Mouse (Mus musculus): ENCODE results near the gene Tigar. TPM values are rescaled to one million over a fixed set of nuclear protein-coding genes. Genes with fewer than 3 reads are reported as not detected.

Gene Tigar
- 10 to 100 TPM; 13.5 to 13.7 TPM for total RNA-seq (2021)
- long read RNA-seq, experiment 1, transcript Tigar-201 (6 exons, 3,651 nt) = major isoform, 6 of 16 reads
- long read RNA-seq, experiment 1, partial matches to known transcripts = 0 of 16 reads
- long read RNA-seq, experiment 1, other reads (novel, unspliced or antisense) = 10 of 16 reads
- long read RNA-seq, experiment 2, transcript Tigar-201 (6 exons, 3,651 nt) = major isoform, 5 of 12 reads
- long read RNA-seq, experiment 2, partial matches to known transcripts = 0 of 12 reads
- long read RNA-seq, experiment 2, other reads (novel, unspliced or antisense) = 7 of 12 reads

DNA sequence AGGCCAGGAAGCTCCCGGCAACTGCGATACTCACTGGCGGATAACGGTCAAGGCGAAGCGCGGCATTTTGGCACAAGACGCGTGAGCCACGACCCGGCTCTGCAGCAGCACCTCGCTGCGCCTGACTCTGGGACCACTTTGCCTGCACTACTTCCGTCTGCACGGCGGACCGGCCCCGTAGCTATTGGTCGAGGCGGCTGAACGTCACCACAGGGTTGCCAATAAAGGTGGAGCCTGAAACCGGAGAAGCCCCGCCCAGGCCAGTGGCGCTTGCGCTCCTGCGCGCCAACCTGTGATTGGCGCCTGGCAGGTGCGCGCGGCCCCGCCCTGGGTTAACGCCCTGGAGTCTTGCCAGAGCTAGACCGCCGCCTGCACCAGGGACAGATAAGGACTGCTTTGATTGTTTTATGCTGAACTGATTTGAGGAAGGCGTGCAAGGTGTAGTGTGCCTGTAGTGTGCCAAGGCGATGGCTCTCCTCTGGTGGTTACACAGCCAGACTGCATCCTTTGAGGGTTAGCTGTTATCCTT lies at the start of gene Tigar:
TSS of gene Tigar (minus strand) at position 156 of the 529 bp plus-strand sequence.
- DNase-seq (ENCODE audit: low spot score in 2 of 2) = peak; percentile 73 to 86

DNA sequence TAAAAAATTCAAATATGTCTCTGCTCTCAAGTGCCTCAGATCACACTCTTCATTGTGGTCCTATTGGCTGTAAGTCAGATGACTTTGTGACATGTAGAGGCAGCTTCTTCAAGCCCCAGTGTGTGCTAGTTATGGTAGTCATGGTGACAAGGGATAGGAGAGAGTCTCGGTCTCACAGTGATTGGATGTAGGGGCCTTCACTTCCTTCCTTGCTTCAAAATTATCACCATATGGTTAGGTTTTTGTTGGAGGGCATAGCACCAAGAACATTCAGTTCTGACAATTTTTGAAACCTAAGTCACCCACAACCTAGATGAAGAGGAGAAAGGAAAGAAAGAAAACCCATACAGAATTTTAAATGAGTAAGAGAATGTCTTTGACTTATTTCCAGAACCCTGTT lies 48.0 kb upstream of the Tigar start:
- no peak for DNase-seq (ENCODE audit: low spot score in 2 of 2)

DNA sequence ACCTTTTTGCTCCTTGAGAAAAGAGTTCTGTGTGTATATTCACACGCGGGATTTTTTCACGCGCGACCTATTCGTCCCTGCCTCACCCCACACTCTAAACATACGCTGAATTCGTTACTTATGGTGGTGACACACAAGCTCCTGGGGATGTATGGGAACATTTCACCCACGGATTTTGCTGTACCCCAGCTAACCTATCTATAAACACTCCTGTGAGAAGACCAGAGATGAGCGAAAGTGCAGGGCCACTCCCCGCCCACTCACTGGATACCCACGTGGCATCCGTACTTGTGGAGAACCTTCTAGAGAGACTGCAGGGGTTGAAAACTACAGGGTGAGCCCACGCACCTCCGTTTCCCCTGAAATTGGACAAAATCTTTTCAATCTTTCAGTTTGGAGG lies 46.1 kb upstream of the Tigar start:
- no peak for DNase-seq (ENCODE audit: low spot score in 2 of 2)

DNA sequence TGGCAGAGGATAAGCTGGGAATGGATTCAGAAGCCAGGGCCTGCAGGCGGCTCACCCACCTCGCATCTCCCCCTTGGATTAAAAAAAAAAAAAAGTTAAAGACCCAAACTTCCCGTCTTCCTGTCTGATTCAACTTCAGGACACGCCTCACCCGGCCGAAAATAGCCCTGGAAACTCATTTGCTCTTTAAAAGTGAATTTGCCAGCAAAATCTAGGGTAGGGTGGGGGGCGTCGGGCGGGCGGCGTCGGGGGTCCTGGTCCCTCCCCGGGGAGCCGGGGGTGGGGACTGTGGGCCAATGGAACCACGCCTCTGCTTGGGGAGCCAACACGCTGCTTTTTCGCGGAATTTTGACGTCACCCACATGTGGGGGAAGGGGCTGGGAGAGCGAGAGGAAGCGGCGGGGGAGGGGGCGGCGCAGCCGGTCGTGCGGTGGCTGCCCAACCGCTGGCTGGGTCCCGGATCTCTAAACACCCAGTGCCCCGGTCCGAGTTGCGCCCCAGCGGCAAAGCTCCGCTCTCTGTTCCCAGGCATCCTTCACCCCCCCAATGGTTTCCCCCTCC lies 45.4 kb upstream of the Tigar start:
- DNase-seq (ENCODE audit: low spot score in 2 of 2) = peak in 1 of 2 experiments; percentile 45

DNA sequence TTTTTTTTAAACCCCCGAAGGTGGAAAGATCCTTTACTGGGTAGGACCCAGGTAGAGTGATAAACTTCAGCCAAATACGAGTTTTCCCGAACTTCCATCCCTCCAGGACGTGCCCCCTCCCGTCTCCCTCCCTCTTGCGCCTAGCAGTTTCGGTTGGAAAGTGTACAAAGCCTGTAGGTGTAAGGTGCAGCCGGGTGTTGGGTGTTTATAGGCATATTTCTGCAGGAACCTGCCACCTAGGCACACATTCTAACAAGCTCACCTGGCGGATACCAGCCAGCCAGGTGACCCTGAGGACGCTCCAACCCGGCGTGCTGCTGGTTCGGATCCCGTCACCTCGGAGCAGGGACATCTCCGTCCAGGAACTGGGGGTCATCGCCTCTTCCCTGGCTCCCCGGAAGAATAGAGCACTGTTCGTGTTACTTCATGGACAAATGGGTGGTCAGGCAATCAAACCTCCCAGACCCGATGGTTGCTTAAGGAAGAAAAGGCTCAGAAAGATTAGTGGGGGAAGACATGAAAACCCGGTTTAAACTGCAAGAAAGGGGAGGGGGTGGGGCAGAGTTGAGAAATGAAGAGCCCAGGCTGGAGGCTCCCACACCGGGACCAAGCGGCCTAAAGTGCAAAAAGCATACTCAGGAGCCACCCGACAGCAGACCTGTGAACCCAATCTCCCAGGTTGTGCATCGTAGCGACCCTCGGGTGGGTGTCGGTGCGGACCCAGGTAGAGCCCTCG lies 44.8 kb upstream of the Tigar start:
- no peak for DNase-seq (ENCODE audit: low spot score in 2 of 2)

DNA sequence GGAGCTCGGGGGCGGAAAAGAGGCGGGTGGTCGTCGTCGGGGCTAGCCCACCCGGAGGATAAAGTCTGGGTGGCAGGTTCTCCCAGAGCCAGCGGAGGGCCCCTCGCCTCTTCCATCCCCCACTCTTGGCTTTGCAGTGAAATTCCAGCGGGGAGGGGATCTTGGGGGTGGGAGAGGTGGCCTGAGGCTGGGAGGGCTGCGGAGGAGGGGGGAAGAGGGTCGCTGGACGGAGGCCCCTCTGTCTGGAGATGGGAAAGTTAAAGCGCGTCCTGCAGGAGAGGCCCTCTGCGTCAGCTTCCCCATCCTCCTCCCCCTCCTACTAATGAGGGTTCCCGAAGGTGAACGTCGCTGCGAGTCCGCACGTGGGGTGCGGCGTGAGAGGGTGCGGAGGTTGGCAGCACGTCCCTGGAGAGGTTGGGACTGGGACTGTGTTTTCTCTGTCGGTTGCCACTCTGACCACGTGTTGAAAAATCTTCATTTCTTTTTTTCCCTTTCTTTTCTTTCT lies 44.0 kb upstream of the Tigar start:
- peak in 1 of 2 experiments; percentile 17 for DNase-seq (ENCODE audit: low spot score in 2 of 2)

DNA sequence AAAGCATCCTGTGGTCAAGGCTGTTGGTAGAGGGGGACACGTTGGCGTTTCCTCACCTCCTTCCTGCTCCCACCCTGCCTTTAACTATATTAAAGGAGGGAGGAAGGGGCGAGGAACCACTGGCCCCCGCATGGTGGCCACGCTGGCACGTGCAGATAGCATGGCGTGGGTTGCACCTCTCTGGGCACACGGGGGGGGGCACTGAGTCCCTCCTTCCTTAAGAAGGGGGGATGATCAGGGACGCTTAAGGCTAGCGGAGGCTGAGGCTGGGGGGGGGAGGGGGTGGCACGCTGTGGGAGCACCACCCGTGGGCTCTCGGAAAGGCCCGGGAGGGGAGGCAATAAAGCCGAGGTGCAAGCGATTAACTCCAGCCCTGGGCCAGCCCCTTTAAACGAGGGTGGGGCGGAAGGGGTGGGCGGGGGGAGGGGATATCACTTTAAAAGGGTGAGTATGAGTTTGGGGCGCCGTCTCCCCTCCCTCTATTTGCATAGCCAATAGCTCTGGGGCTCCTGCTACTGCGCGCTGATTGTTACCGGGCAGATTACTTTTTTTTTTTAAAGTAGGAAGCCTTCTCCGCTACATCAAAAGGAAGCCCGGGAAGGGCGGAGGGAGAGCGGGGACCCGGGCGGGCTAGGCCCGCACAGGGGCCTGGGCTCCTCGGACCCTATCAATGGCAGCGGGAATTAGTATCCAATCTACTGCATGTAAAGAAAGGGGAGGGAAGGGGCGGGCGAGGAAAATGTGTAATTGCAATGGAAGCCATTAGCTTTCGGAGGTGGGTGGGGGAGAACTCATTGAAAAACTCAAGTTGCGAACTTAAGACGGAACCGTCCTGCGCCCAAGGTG lies 43.0 kb upstream of the Tigar start, which contains the start of gene Ccnd2:
TSS of gene Ccnd2 (minus strand) at position 88 of the 846 bp plus-strand sequence.
- peak in 1 of 2 experiments; percentile 50 for DNase-seq (ENCODE audit: low spot score in 2 of 2)

DNA sequence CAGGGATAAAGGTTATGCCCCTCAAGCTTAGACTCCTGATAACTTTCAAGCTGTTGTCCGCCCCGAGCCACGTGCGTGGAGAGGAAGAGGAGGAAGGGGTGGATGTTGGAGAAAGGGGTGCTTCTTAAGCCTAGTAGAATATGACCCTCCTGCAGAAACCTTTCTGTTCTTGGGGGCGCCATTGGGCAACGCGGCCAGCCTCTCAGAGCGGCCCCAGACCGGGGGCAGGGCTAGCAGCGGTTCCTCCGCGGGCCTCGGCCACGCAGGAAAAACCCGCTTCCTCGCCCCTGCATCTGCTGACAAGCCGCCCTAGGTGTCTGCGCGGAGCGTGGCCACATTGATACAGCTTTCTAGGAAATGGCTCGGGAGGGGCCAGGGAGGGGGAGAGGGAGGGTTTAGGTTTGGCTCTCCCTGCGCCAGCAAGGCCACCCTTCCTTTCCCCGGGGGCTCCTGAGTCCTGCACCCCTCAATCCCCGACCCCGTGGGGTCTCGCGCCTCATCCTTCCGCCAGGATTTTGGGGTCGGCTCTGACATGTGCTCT lies 42.3 kb upstream of the Tigar start:
- DNase-seq (ENCODE audit: low spot score in 2 of 2) = peak in 1 of 2 experiments; percentile 24

DNA sequence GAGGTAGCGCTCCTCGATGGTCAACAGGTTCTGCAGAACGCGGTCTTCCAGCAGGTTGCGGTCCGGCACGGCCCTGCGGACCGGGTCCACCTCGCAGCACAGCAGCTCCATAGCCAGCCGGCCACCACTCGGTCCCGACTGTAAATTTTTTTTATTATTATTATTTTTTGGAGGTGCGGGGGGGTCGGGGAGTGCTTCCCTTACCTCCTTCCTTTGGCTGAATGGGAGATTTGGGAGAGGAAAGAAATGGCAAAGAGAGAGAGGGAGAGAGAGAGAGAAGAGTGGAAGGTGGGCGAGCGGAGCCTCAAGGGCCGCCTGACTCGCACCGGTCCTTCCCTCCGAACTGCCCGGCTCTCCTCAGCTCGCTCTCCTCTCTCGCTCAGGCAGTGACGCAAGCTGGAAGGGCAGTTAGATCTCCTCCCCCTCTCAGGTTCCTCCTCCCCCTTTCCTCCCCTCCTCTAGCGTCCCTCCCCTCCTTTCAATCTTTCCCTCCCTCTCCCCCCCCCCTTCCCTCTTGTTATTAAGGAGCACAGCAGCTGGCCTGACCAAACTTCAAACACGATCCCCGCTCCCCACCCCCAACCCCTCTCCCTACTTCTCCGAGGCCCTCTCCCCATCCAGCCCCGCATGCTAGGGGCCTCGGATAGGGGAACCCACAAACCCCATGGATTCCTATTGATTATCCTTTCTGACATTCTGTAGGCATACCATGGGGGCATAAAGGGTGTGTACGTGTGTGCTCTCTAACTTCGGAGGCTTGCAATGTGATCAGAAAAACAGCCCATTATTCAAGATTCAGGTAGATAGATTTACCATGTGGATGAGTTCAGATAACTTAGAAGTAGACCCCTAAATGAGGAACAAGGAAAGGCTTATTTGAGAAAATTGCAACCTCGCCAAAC lies 41.6 kb upstream of the Tigar start:
- DNase-seq (ENCODE audit: low spot score in 2 of 2) = peak; percentile 37 to 39

DNA sequence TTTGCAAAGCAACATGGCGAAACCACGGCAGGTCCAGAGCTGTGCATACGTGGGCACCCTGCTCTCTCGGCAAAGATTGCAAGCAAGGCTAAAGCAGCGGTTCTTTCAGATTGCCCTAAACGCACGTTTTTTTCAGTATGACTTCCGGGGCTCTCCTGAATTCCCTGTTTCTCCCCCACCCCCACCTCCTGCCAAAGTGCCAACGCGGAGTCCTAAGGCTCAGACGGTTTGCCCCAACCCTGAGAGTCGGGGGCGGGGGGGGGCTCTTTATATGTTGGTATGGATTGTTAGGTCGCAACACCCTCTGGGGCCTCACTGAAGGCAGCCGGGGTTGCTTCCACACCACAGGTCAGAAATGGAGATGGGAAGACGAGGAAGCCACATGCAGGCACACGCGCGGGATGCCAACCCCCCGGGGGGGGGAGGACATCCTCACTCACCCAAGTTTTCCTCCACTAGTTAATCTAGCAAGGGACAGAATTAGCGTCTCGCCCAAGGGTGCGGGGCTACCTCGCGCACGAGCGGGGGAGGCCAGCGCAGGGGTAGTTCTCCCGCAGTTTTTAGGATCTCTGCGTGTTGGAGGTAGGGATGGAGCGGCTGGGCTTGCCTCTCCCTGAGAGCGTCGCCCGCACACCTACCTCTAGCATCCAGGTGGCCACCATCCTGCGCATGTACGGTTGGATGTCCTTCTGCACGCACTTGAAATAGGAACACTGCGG lies 40.7 kb upstream of the Tigar start:
- DNase-seq (ENCODE audit: low spot score in 2 of 2) = peak in 1 of 2 experiments; percentile 9

DNA sequence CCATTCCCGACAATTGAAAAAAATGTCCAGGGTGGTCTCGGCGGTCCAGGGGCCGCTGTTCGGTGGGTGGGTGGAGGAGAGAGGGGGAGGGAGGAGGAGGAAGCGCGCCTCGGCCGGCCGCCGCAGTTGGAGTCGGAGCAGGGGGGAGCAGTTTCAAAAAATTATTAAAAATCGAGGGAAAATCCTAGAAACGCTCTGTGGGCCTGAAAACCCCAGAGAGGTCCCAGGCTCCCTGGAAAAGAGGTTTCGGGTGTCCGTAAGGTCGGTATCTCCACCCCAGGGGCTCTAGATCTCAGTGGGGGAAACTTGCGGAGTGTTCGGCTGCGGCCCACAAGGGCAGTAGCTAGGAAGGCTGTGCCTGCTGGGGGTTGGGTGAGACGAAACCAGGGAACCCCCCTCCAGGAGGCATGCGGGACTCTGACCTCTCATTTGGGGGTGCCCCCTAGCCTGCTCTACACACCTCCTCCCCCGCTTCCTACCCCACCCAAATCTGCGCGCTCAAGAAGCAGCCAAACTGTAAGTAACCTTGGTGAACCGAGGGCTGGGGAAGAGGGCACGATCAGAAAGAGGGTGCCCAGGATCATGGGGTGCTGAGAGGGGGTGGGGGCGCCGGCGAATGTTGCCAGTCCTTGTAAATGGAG lies 40.1 kb upstream of the Tigar start:
- DNase-seq (ENCODE audit: low spot score in 2 of 2) = peak in 1 of 2 experiments; percentile 19

DNA sequence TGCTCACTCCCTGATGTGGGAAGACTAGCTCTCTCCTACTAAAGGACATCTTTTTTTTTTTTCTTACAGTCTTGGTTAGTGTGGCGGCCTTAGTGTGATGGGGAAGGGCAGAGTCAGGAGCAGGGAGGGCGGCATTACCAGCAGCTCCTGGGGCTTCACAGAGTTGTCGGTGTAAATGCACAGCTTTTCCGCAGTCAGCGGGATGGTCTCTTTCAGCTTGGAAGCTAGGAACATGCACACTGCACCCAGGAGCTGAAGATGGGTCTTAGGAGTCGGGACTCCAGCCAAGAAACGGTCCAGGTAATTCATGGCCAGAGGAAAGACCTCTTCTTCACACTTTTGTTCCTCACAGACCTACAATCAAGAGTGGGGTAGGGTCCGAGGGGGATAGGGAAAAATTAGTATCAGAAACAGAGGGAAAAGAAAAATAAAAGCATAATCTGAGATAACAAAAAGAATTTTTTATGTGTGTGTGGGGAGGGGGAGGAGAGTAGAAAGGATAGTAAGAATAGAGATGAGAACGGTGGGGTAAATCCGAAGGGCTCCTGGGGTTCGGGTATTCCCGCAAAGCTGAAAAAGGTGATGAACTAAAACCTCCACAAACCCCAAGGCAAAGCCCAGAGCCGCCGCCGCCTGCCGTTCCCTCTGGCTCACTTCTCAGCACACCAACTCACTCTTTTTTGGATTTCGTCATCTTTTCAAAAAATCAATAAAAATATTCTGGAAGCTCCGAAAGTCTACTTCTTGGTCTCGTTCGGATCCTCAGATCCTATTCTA lies 39.4 kb upstream of the Tigar start:
- no peak for DNase-seq (ENCODE audit: low spot score in 2 of 2)

DNA sequence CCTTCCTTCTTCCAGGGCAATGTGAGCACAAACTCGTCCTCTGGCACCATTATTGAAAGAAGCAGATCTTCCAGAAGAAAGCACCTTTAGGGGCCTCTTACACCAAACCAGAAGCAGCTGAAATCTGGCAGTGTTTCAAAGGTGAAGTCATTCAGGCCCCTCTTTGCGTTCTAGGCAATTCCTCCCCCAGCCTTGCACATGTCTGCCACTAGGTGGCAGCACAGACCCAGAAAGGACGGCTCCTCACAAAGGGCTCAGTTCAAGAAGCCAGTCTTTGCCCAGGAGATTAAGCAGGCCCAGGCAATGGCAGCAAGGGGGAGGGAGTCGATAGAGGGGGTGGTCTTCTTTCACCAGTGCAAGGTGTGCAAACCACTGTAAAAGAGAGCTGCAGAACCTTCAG lies 38.3 kb upstream of the Tigar start:
- peak; percentile 66 to 74 for DNase-seq (ENCODE audit: low spot score in 2 of 2)

DNA sequence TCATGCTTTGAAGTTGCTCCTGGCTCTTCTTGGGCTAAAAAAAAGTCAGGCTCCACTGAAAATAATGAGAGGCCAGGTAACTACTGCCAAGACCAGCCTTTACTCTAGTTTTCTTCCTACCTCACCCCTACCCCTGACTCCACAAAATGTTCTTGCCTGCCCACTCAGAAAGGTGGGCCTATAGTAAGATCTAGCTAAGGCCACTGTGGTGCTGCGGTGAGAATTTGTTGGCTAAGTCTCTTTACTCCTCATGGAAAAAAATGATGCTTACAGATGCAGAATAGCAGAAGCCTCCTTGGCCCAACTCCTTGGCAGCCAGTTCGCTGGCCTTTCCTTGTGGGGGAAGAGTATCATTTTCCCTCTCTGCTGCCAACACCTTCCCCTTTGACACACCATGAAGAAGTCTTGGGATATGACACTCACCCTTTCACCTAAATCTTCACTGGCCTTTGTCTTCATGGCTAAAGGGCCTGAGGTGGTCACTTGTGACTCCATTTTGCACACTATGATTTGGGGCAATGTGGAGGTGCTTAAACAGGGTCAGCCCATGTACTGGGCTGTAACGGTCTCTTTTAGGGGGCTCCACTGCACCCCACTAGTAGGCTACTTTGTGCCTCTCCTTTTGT lies 37.1 kb upstream of the Tigar start:
- DNase-seq (ENCODE audit: low spot score in 2 of 2) = no peak

DNA sequence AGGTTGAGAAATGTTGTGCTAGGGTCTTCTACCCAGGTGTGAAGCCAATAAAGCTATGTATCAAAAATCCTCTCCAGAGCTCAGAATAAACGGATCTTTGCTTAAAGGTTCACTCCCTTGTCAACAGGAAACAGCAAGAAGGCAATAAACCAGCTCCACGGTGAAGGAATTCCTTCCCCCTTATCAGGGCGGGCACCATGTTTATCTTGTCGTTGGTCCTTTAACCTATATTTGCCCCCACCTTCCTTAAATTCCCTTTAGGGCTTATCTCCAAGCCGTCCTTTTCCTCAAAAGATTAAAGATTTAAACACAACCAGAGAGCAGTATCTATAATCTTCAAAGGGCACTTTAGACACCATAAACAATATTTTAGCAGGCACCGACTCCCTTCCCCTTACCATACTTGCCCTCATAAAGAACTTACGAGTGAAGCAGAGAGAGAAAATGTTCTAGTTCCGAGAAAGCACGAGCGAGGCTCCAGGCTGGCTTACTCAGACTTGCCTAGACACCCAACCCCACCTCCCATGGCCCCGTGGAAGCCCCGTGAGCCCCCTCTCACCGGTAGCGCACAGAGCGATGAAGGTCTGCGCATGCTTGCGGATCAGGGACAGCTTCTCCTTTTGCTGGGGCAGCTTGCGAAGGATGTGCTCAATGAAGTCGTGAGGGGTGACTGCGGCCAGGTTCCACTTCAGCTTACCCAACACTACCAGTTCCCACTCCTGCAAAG lies 36.3 kb upstream of the Tigar start:
- no peak for DNase-seq (ENCODE audit: low spot score in 2 of 2)

DNA sequence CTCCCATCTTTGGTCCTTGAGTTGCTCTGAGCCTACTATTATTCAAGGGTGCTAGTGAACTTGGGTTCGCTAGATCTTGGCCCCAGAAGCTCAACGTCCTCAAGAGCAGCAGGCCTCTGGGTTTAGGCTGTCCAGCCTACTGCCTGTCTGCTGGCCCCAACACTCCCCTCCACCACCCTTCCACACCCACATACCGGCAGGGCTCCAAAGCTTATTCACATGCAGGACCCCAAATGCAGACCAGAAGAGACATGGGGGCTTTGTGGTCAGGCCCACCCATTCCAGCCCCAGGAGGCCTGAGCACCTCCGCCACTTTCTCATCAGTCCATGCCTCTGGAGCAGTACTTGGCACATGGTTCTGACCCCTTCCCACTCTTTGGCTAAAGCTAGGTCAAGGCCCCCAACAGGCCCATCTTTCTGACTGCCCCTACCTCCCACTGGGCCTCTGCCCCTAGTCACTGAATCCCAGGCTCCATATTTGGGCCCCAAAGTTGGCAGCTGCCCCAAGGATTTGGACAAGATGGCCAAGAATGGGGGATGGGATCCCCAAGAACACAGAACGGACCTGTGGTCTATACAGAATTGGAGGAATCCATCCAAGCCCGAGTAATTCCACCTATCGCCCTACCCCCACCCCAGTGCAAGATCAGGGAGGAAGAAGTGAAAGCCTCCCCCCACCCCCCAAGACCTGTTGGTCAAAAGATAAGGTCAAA lies 34.4 kb upstream of the Tigar start:
- DNase-seq (ENCODE audit: low spot score in 2 of 2) = no peak
